Mouse (Mus musculus) erythroblast, embryonic 14.5 days (primary cell): ENCODE data around the gene Jmjd8. TPM values are rescaled to one million over a fixed set of nuclear protein-coding genes. Genes with fewer than 3 reads are reported as not detected.
"Not testable (repeated sequence)": the region's sequence is repeated elsewhere in the genome, so short reads cannot be mapped to it uniquely, and the experiment has no call there.

Experiments
- H3K27me3 ChIP-seq: 2 replicates; pipeline ENCODE4 v1.6.1; 2012; ENCODE audit warnings: inconsistent platforms; ENCODE audit not compliant: control insufficient read depth
- H3K36me3 ChIP-seq: 2 replicates; pipeline ENCODE4 v1.6.1; 2012; ENCODE audit warnings: mild to moderate bottlenecking, inconsistent platforms; ENCODE audit not compliant: control insufficient read depth
- H3K4me1 ChIP-seq: 2 replicates; pipeline ENCODE4 v1.6.1; 2012; ENCODE audit warnings: inconsistent platforms; ENCODE audit not compliant: control insufficient read depth
- H3K4me3 ChIP-seq: replicated peaks from 2 replicates; pipeline ENCODE3; 2012; ENCODE audit warnings: moderate library complexity, mild to moderate bottlenecking, inconsistent platforms
- H3K9me3 ChIP-seq: 2 replicates; pipeline ENCODE4 v1.6.1; 2012; ENCODE audit warnings: low read length, inconsistent platforms, mixed read lengths; ENCODE audit not compliant: control insufficient read depth
- GATA1 ChIP-seq: IDR thresholded peaks from 2 replicates; pipeline ENCODE4 v1.6.1; 2012; ENCODE audit warnings: low read length, inconsistent platforms, mixed read lengths
- TAL1 ChIP-seq: IDR thresholded peaks from 3 replicates; pipeline ENCODE4 v1.6.1; 2012; ENCODE audit warnings: low read length, inconsistent platforms, mixed read lengths
- polyA plus RNA-seq: library from polyadenylated mRNA; stranded (reverse); fragments of >175 nt; gene quantifications from 2 replicates; pipeline ENCODE4 v1.2.3, GENCODE M21; 2012

The Jmjd8 gene
- polyA plus RNA-seq, 1 experiment = 0.31 TPM

- TF ChIP-seq GATA1 (no peak), TAL1 (no peak)
- Histone ChIP-seq H3K9me3 (no peaks in the 10 kb centered on the region), H3K27me3 (no peaks in the 10 kb centered on the region), H3K4me3 (no peak overlapping the region), H3K4me1 (peaks cover 68% of the 10 kb centered on the region), H3K36me3 (peaks cover 28% of the 10 kb centered on the region)
Measured at GRCm38 (mm10) chr17:25865288-25865687, 36.6 kb downstream of the Jmjd8 start.

GRCm38 (mm10) chr17:25866172-25866571 is 37.5 kb downstream of the Jmjd8 start:
- Histone ChIP-seq H3K27me3 (no peaks in the 10 kb centered on the region), H3K4me3 (no peak overlapping the region), H3K4me1 (peaks cover 60% of the 10 kb centered on the region), H3K36me3 (peaks cover 26% of the 10 kb centered on the region), H3K9me3 (no peaks in the 10 kb centered on the region)
- TF ChIP-seq TAL1 (no peak), GATA1 (no peak)

- no peaks in the 10 kb centered on the region for H3K27me3 ChIP-seq
- TF ChIP-seq TAL1 = no peak
- TF ChIP-seq GATA1 = no peak
- peaks cover 49% of the 10 kb centered on the region for H3K4me1 ChIP-seq
- peak overlapping the region; percentile 67 for H3K4me3 ChIP-seq
- peaks cover 26% of the 10 kb centered on the region for H3K36me3 ChIP-seq
- H3K9me3 ChIP-seq = no peaks in the 10 kb centered on the region
Measured at GRCm38 (mm10) chr17:25867509-25867835, 38.8 kb downstream of the Jmjd8 start.

- Histone ChIP-seq H3K4me3 (peak overlapping the region; percentile 67), H3K9me3 (no peaks in the 10 kb centered on the region), H3K4me1 (peaks cover 46% of the 10 kb centered on the region), H3K27me3 (no peaks in the 10 kb centered on the region), H3K36me3 (peaks cover 26% of the 10 kb centered on the region)
- TF ChIP-seq TAL1 (no peak), GATA1 (no peak)
Measured at GRCm38 (mm10) chr17:25867836-25868600, 39.4 kb downstream of the Jmjd8 start.

- H3K9me3 ChIP-seq = no peaks in the 10 kb centered on the region
- peaks cover 48% of the 10 kb centered on the region for H3K4me1 ChIP-seq
- H3K36me3 ChIP-seq = peaks cover 22% of the 10 kb centered on the region
- no peaks in the 10 kb centered on the region for H3K27me3 ChIP-seq
- H3K4me3 ChIP-seq = peak within 1 kb of the TSS; percentile 67
- no peak for TF ChIP-seq TAL1
- no peak for TF ChIP-seq GATA1
Measured at GRCm38 (mm10) chr17:25868601-25869191, 40.0 kb downstream of the Jmjd8 start, which contains the start of gene Mcrip2. Mcrip2 (minus strand) TSS chr17:25868764.

- Histone ChIP-seq H3K36me3 (peaks cover 14% of the 10 kb centered on the region), H3K27me3 (no peaks in the 10 kb centered on the region), H3K4me1 (peaks cover 55% of the 10 kb centered on the region), H3K4me3 (no peak overlapping the region), H3K9me3 (no peaks in the 10 kb centered on the region)
- TF ChIP-seq GATA1 (no peak), TAL1 (no peak)
Measured at GRCm38 (mm10) chr17:25869498-25869897, 40.8 kb downstream of the Jmjd8 start.

- H3K36me3 ChIP-seq = peaks cover 10% of the 10 kb centered on the region
- H3K9me3 ChIP-seq = no peaks in the 10 kb centered on the region
- no peaks in the 10 kb centered on the region for H3K27me3 ChIP-seq
- H3K4me1 ChIP-seq = peaks cover 56% of the 10 kb centered on the region
- no peak overlapping the region for H3K4me3 ChIP-seq
- TF ChIP-seq TAL1 = no peak
- TF ChIP-seq GATA1 = no peak
Measured at GRCm38 (mm10) chr17:25869954-25870353, 41.3 kb downstream of the Jmjd8 start.

GRCm38 (mm10) chr17:25871566-25871965 is 42.9 kb downstream of the Jmjd8 start:
- not testable (repeated sequence) for H3K36me3 ChIP-seq, H3K9me3 ChIP-seq, H3K27me3 ChIP-seq, H3K4me3 ChIP-seq
- peaks cover 59% of the 10 kb centered on the region for H3K4me1 ChIP-seq

GRCm38 (mm10) chr17:25872676-25873075 is 44.0 kb downstream of the Jmjd8 start:
- peaks cover 6% of the 10 kb centered on the region for H3K36me3 ChIP-seq
- no peaks in the 10 kb centered on the region for H3K9me3 ChIP-seq
- peaks cover 57% of the 10 kb centered on the region for H3K4me1 ChIP-seq
- no peaks in the 10 kb centered on the region for H3K27me3 ChIP-seq
- TF ChIP-seq TAL1 (no peak), GATA1 (no peak)
- no peak overlapping the region for H3K4me3 ChIP-seq
